Mouse (Mus musculus) urinary bladder, adult 18-20 months (tissue): ENCODE data around the gene Rpl7l1.

Source experiments
- DNase-seq, 2 experiments: peaks; one replicate each; pipeline ENCODE4 v3.0.0; 2022; ENCODE audit warnings: low spot score in 2 of 2, mixed read lengths in 2 of 2

Rpl7l1 gene

GRCm38 (mm10) chr17:46741305-46741704 is 41.2 kb downstream of the Rpl7l1 start:
- no peak for DNase-seq

GRCm38 (mm10) chr17:46736160-46736559 is 46.3 kb downstream of the Rpl7l1 start:
- DNase-seq: no peak

GRCm38 (mm10) chr17:46735287-46735686 is 47.2 kb downstream of the Rpl7l1 start:
- DNase-seq: no peak

GRCm38 (mm10) chr17:46734055-46734454 is 48.4 kb downstream of the Rpl7l1 start:
- no peak for DNase-seq

- peak in 1 of 2 experiments; percentile 43 for DNase-seq
Measured at GRCm38 (mm10) chr17:46728904-46729318, 53.6 kb downstream of the Rpl7l1 start, which contains the start of gene Gnmt. TSS of gene Gnmt (minus strand) at chr17:46729168.

GRCm38 (mm10) chr17:46728496-46728895 is 54.0 kb downstream of the Rpl7l1 start:
- no peak for DNase-seq

GRCm38 (mm10) chr17:46728021-46728420 is 54.5 kb downstream of the Rpl7l1 start:
- DNase-seq: no peak

- DNase-seq: no peak
Measured at GRCm38 (mm10) chr17:46727271-46727670, 55.2 kb downstream of the Rpl7l1 start.

- DNase-seq: no peak
Measured at GRCm38 (mm10) chr17:46725731-46726645, 56.5 kb downstream of the Rpl7l1 start.

GRCm38 (mm10) chr17:46725273-46725672 is 57.2 kb downstream of the Rpl7l1 start:
- DNase-seq: no peak

GRCm38 (mm10) chr17:46724477-46725084 is 57.9 kb downstream of the Rpl7l1 start:
- no peak for DNase-seq
